9 mouse cellular contexts compared by ENCODE assay signal in genomic region chr16:94236226-94237129, GRCm38 (mm10).
DNase-seq lines count a peak whose midpoint lies in the region; ATAC-seq and TF ChIP-seq lines count a peak whose summit lies in the region.
"Had no signal": no experiment of that assay in that cellular context is flagged by ENCODE, and none has a peak within 500 bp of the region (broad histone marks: within the 10 kb centered on the region; RNA-seq: fewer than 3 reads in every experiment).

No protein-coding gene starts in this region.

- dilution Hi-C loops in CH12.LX (cut with MboI; ENCODE audit: extremely low pct_ligation_motif_present, extremely low pct_unique_long_range_greater_than_20kb, low sequenced_read_pairs): no loop called here

- no peak for TF ChIP-seq RAD21 in CH12.LX (IDR thresholded peaks at IDR 0.05; ENCODE audit: low read depth, low read length)

- no peak; the same call in 1 of the 2 replicates for TF ChIP-seq EP300 in CH12.LX (IDR thresholded peaks at IDR 0.05; ENCODE audit: low read length)

- TF ChIP-seq CTCF in CH12.LX (conservative IDR thresholded peaks at IDR 0.05 in 1 of 2, IDR thresholded peaks at IDR 0.05 in 1 of 2; ENCODE audit: low read depth in 2 of 2, low read length in 2 of 2): no peak

- H3K9me3 ChIP-seq in CH12.LX (replicated peaks; ENCODE audit: low read length): peaks cover 12% of the 10 kb centered on the region
- H3K9me3 ChIP-seq in kidney, embryonic 15.5 days (replicated peaks): no peaks in the 10 kb centered on the region
- H3K9me3 ChIP-seq: embryonic facial prominence, embryonic 13.5 days; stomach, embryonic 15.5 days had no signal

- no peaks in the 10 kb centered on the region for H3K27me3 ChIP-seq in CH12.LX (replicated peaks)
- H3K27me3 ChIP-seq in kidney, embryonic 15.5 days: no peaks in the 10 kb centered on the region
- H3K27me3 ChIP-seq: stomach, embryonic 15.5 days had no signal

- no peaks in the 10 kb centered on the region for H3K79me2 ChIP-seq in CH12.LX (replicated peaks; ENCODE audit: control insufficient read depth, extremely low read depth, insufficient read depth, poor library complexity, severe bottlenecking)

- no peak overlapping the region for H3K9ac ChIP-seq in CH12.LX (ENCODE audit: insufficient read depth, low read depth)
- no peak overlapping the region for H3K9ac ChIP-seq in kidney, embryonic 15.5 days
- H3K9ac ChIP-seq: embryonic facial prominence, embryonic 13.5 days; stomach, embryonic 15.5 days had no signal

- peak; percentile 92 for DNase-seq in CH12.LX (ENCODE audit: extremely low read depth)
- peak; percentile 55 for DNase-seq in adrenal gland, adult 8-10 months
- peak; percentile 63 for DNase-seq in forelimb bud, embryonic 11.5 days (ENCODE audit: low read depth, low spot score)
- DNase-seq in cerebellum, adult 9-10 months: no peak
- DNase-seq in spleen, adult 18-20 months: no peak

- peaks cover 16 to 67% of the 10 kb centered on the region in 2 experiments for H3K4me1 ChIP-seq in CH12.LX (ENCODE audit: control insufficient read depth in 1 of 2, insufficient read depth in 2 of 2)
- H3K4me1 ChIP-seq in kidney, embryonic 15.5 days: peaks cover 10% of the 10 kb centered on the region; the same call in 1 of the 2 replicates
- H3K4me1 ChIP-seq: stomach, embryonic 15.5 days had no signal

- in situ Hi-C loops in CH12.LX (cut with MboI; ENCODE audit: low pct_ligation_motif_present, low pct_unique_long_range_greater_than_20kb, low sequenced_read_pairs): no loop called here

- peak overlapping the region; percentile 13; the same call in 1 of the 2 replicates for H3K27ac ChIP-seq in CH12.LX (ENCODE audit: insufficient read depth, low read depth)
- no peak overlapping the region for H3K27ac ChIP-seq in kidney, embryonic 15.5 days
- H3K27ac ChIP-seq: embryonic facial prominence, embryonic 13.5 days; stomach, embryonic 15.5 days had no signal

- no peak for TF ChIP-seq POLR2A in CH12.LX (IDR thresholded peaks at IDR 0.05; ENCODE audit: low read depth, low read length)

- peak overlapping the region; percentile 18; the same call in 1 of the 2 replicates for H3K4me2 ChIP-seq in CH12.LX (ENCODE audit: insufficient read depth, low read depth, poor library complexity, severe bottlenecking)
- no peak overlapping the region for H3K4me2 ChIP-seq in kidney, embryonic 15.5 days
- H3K4me2 ChIP-seq: embryonic facial prominence, embryonic 13.5 days; stomach, embryonic 15.5 days had no signal

- ATAC-seq in megakaryocyte-erythroid progenitor cell, adult 5-6 weeks (replicated peaks; ENCODE audit: low FRiP score, low TSS enrichment, poor library complexity, severe bottlenecking): 0 out of 2 replicates have a peak, but pooled peaks have one; percentile 23
- no peak for ATAC-seq in kidney, embryonic 15.5 days (replicated peaks; ENCODE audit: low FRiP score)

- WGBS in kidney, embryonic 15.5 days: 74% methylated on average over 16 of the region's 16 CpGs

- H3K4me3 ChIP-seq in CH12.LX (replicated peaks in 1 of 3; ENCODE audit: low read depth in 2 of 3, low read length in 2 of 3, poor library complexity in 1 of 3): no peak overlapping the region
- no peak overlapping the region for H3K4me3 ChIP-seq in kidney, embryonic 15.5 days (replicated peaks)
- H3K4me3 ChIP-seq: embryonic facial prominence, embryonic 13.5 days; stomach, embryonic 15.5 days had no signal

- H3K36me3 ChIP-seq in CH12.LX (replicated peaks in 1 of 2; ENCODE audit: control insufficient read depth in 1 of 2, insufficient read depth in 1 of 2, low read length in 1 of 2): peaks cover 3 to 18% of the 10 kb centered on the region in 2 experiments
- H3K36me3 ChIP-seq in kidney, embryonic 15.5 days: no peaks in the 10 kb centered on the region
- H3K36me3 ChIP-seq: embryonic facial prominence, embryonic 13.5 days; stomach, embryonic 15.5 days had no signal

TF ChIP-seq in CH12.LX, 34 proteins besides CTCF, POLR2A, EP300 and RAD21:
- TF ChIP-seq NELFE (IDR thresholded peaks at IDR 0.05; ENCODE audit: low read depth, low read length) (no peak), MYC (IDR thresholded peaks at IDR 0.05; ENCODE audit: low read depth, low read length) (0 out of 2 replicates have a peak, but pooled peaks have one; percentile 19), IRF4 (IDR thresholded peaks at IDR 0.05; ENCODE audit: low read depth, low read length) (peak; percentile 97), MXI1 (IDR thresholded peaks at IDR 0.05; ENCODE audit: low read depth, low read length) (peak; percentile 68; the same call in 1 of the 2 replicates), JUND (conservative IDR thresholded peaks at IDR 0.05; ENCODE audit: low read depth, low read length) (peak; percentile 98), TCF12 (IDR thresholded peaks at IDR 0.05; ENCODE audit: low read depth, low read length) (no peak), JUN (IDR thresholded peaks at IDR 0.05; ENCODE audit: insufficient read depth, low read depth, low read length) (peak; percentile 92), ZKSCAN1 (IDR thresholded peaks at IDR 0.05; ENCODE audit: borderline replicate concordance, low read depth, low read length) (no peak), MEF2A (IDR thresholded peaks at IDR 0.05; ENCODE audit: borderline replicate concordance, low read depth, low read length) (0 out of 2 replicates have a peak, but pooled peaks have one; percentile 32), ZNF384 (IDR thresholded peaks at IDR 0.05; ENCODE audit: low read depth, low read length) (no peak)

Comparison
In these comparisons a context has a peak if more than half of its experiments do, and no peak if none do; other contexts are left out.
1. DNase-seq: peak in CH12.LX (single experiment), adrenal gland, adult 8-10 months (single experiment) and forelimb bud, embryonic 11.5 days (single experiment); none in cerebellum, adult 9-10 months (single experiment) and spleen, adult 18-20 months (0 of 2).